14 mouse cellular contexts compared by ENCODE assay signal in genomic region chr4:104723527-104724045, GRCm38 (mm10). TPM values are rescaled to one million over a fixed set of nuclear protein-coding genes. Genes with fewer than 3 reads are reported as not detected.
DNase-seq lines count a peak whose midpoint lies in the region.
"Had no signal": no experiment of that assay in that cellular context is flagged by ENCODE, and none has a peak within 500 bp of the region (broad histone marks: within the 10 kb centered on the region; RNA-seq: fewer than 3 reads in every experiment).

No protein-coding gene starts in this region.

- DNase-seq in layer of hippocampus, adult 18-20 months (ENCODE audit: low spot score in 2 of 2): peak; percentile 45 to 75
- no peak for DNase-seq in layer of hippocampus, adult 9-10 months (ENCODE audit: low spot score)
- peak; percentile 36 to 72 for DNase-seq in right cerebral cortex, postnatal 36 days (ENCODE audit: low spot score in 2 of 2)
- no peak for DNase-seq in right cerebral cortex, postnatal 4 days
- DNase-seq in left cerebral cortex, adult 9 months (ENCODE audit: low spot score in 2 of 2): peak; percentile 59 to 71
- DNase-seq in telencephalon, adult 2 months (ENCODE audit: low read depth, low spot score): peak; percentile 90
- DNase-seq in thymus, postnatal 0 days (ENCODE audit: low spot score): no peak
- no peak for DNase-seq in adrenal gland, adult (ENCODE audit: inconsistent age in 2 of 2, low spot score in 1 of 2)
- DNase-seq: gastrocnemius, adult 2 months; heart, postnatal 4 days; liver, embryonic 13.5 days; lung, postnatal 10 days had no signal

RNA-seq across cellular contexts. Expression of gene C8b, which starts 42.5 kb away (rescaled TPM):
- not detected for total RNA-seq in layer of hippocampus, adult 18-20 months (2021)
- 0.08 and 0.10 TPM in 2 replicates for polyA plus RNA-seq in thymus, postnatal 0 days (2015; fragmentation: Nextera tagmentation; extraction: Ambion mirVana)
- total RNA-seq: gastrocnemius, adult 2 months; heart, adult 8-10 months; heart, postnatal 4 days had no signal
- polyA plus RNA-seq: kidney, adult 2 months had no signal

Comparison
In these comparisons a context has a peak if more than half of its experiments do, and no peak if none do; other contexts are left out.
1. DNase-seq: peak in layer of hippocampus, adult 18-20 months (2 of 2), right cerebral cortex, postnatal 36 days (2 of 2), left cerebral cortex, adult 9 months (2 of 2) and telencephalon, adult 2 months (single experiment); none in layer of hippocampus, adult 9-10 months (single experiment), right cerebral cortex, postnatal 4 days (single experiment), thymus, postnatal 0 days (single experiment) and adrenal gland, adult (0 of 2).